Mouse (Mus musculus): ENCODE measurements around the gene Wfdc5.

The Wfdc5 gene

DNA sequence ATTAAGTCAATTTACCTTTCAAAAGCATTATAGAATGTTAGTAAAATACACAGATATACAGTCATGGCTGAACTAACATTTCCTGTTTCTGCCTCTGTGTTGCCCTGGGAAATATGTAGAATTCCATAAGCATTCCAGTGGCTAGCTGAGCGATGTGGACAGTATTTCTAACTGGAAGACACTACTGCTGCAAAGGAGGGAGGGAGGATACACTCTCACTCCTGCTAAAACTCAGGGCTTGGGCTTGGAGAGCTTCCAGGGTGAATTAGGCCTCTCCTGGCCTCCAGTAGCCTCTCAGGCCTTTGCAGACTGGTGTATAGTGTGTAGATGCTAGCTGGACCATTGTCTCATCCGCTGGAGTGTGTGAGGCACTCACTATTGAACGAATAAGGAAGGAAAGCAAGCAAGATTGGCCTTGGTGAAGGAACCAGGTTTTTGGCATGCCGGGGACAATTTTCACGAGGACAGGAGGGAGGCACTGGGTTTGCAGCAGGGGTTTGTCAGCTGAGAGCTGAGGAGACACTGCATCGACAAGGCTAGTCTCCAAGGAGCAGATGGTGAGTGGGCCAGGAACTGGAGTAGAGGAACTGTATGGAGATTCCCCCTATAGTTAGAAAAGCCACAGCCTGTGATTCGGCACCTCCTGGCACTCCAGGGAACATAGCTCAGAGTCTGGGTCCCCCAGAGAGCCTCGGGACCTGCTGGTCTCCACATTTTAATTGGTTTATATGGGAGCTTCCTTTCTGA lies 7.7 kb downstream of the Wfdc5 start:
- DNase-seq, result no peak

DNA sequence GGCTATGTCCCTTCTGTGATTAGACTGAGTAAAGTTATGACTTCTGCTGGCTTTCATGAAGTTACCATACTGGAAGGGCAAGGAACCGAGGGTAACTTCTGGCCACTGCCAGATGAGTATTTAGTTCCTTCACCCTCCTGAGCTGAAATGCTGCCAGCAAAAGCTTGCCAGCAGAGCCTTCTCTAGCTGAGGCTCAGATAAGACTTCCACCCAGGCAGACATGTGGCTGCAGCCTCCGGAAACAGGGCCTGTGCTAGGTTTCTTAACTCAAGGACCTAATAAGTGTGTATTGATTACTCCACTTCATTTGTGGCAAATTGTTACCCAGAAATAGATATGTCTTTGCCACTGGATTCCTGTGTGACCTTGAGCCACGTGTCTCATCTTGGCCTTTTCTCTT lies 9.1 kb downstream of the Wfdc5 start:
- no peak for DNase-seq

DNA sequence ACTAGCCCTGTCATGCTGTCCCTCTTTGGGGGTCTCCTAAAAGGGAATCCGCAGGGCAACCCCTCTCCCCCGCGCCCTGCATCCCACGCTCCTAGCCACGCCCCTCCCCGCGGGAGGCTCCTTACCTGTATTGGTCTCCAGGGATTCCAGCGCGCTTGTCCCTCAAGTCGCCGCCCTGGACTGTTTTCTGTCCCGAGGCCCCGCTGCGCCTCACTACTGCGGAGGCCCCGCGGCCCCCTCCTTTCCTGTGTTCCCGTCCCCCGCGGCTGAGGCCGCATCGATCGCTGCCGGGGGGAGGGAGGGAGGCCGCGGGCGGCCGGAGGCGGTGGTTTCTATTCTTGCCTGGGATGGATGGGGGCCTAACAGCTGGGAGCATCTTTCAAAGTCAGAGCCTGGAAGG lies 11.6 kb downstream of the Wfdc5 start, which contains the start of gene Kcns1:
Kcns1 (minus strand) TSS at position 212 of the 400 bp plus-strand sequence.
- DNase-seq, result no peak

DNA sequence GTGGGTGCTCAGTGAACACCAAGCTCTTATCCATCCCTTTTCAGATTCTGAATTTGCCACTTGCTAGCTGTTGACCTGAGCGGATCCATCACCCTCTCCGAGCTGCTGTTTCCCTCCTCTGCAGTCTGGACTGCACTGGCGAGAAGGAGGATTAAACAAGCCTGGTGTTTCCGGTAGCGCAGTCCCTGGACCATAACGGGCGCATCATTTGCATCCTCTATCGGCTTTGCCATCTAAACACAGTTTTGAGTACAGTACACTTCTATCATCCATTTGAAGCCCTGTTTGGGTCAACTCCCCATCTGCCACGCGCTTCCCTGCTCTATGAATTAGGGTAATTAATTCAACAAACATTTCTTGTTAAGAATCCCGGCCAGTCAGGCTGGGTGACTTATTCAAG lies 12.2 kb downstream of the Wfdc5 start:
- DNase-seq, result no peak

DNA sequence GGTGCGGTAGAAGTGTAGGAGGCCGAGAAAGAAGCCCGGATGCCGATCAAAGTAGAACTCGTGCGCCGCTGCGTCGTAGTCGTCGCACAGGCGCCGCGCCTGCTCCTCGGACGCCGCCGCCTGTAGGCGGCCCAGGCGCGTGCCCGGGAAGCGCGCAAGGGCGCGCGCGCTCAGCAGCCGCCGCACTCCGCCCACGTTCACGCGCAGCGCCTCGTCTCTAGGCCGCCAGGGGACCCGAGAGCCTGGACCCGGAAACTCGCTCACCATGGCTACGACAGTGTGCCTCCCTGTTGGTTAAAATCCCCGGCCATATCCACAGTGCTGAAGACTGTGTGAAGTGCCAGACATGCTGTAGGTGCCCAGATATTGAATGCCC lies 14.0 kb downstream of the Wfdc5 start:
- DNase-seq, result no peak

DNA sequence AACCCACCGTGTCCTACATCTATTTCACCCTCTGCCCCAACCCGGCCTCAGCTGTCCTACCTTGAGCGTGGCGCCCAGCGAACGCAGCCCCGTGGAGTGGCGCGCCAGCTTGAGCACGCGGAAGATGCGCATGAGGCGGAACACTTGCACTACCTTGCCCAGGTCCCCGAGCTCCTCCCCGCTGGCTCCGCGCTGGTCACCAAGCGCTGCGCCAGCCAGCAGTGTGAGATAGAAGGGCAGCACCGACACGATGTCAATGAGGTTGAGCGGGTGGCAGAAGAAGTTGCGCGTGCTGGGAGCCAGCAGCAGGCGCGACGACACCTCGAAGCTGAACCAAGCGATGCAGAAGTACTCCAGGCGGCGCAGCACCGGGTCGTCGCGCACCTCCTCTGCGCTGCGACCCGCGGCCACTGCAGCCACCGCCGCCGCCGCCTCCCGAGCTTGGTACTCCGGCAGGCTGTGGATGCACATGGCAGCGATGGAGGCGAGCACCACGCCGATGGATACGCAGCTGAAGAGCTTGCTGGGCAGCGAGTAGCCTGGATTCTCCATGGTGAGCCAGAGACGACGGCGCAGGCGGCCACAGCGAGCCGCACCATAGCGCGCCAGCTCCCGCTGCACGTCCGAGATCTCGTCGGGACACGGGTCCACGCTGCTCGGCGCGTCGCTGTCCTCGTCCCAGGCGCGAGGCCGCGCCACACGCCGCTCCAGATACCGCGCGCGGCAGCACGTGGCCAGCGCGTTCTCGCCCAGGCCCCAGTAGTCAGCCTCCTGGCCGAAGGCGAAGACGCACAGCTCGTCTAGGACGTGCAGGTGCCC lies 14.6 kb downstream of the Wfdc5 start:
- DNase-seq, result no peak

DNA sequence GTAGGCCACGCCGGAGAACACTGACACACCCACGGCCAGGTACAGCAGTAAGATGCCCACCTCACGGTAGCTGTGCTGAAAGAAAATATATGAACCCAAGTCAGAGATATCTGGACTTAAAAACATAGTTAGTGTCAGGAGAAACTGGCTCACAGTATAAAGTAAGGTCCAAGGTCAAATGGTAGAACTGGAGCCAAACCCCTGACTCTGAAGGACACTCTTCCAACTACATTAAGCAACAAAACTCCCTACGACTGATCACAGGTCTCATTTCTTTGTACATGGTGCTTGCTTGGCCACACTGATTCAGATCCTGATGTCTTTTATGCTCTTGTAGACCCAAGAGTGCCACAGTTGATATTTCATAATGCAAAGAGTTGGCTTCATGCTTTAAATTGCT lies 17.6 kb downstream of the Wfdc5 start:
- no peak for DNase-seq

DNA sequence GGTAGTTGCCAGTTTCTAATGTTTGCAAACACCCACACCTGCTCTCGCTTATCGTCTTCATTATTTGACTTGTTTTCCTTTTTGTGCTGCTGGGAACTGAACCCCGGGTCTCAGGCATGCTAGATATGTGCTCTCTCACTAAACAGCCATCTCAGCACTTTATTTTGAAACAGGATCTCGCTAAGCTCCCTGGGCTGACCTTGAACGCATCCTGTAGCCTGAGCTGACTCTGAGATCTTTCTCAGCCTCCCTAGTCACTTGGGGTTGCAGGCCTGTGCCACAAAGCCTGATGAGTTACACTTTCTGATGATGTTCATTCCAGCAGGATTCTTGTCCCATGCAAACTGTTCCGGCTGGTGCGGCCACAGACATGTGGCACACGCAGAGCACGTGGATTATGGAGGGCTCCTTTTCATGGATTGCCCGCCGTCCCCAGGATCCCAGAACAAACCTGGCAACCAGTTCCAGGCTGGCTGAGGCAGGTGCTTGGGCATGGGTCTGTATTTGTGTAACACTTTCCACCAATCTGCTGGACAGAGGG lies 21.0 kb downstream of the Wfdc5 start:
- no peak for DNase-seq

DNA sequence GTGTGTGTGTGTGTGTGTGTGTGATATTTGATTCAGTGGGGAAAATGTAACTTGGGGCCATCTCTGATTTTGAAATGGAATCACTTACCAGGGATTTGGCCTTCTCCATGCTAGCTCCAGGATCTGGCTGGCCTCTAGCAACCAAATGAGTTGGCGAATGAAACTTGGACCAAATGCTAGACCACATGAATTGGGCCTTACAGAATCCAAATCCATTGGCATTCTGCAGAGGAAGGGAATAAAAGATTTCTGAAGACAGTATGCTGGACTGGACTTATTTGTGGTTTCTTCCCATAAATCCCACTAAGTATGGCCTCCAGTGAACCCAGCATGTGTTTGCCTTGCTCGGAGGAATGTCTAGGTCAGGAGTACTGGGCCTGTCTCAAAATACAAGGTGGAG lies 23.7 kb downstream of the Wfdc5 start:
- DNase-seq, result no peak

DNA sequence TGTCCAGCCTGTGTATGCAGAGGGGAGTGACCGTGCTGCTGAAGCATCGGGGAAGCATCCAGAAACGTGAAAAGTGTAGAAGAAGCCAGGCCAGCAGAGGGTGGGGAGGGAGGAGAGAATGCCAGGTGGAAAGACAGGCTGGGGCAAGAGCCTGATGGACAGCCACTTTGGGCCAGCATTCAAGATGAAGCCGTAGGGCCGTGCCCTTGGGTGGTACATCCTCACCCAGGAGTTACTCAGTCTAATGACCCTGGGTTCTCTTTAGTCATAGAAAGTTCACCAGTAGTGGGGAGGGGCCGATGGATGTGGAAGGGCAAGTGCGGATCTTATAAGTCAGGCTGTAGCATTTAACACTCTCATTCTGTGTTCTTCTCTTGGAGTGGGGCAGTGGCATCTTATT lies 26.4 kb downstream of the Wfdc5 start:
- peak; percentile 87 for DNase-seq

DNA sequence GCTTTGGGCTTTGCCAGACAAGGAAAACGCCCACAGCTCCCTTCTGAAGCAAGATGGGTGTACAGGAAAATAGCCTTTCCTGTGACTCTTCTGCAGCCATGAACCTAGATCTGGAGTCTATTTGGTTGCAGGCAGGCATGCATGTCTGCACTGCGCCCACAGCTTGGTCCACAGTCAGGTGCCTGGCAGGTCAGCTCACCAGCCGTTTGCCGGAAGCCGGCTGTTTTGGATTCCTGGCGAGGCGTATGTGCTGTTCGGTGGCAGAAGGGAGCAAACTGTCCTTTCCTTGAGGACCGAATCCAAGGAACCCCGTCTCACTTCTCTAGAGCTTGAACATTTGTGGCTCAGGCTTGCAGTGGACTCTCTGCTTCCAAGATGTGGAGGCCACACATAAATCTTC lies 28.5 kb downstream of the Wfdc5 start:
- DNase-seq, result no peak

DNA sequence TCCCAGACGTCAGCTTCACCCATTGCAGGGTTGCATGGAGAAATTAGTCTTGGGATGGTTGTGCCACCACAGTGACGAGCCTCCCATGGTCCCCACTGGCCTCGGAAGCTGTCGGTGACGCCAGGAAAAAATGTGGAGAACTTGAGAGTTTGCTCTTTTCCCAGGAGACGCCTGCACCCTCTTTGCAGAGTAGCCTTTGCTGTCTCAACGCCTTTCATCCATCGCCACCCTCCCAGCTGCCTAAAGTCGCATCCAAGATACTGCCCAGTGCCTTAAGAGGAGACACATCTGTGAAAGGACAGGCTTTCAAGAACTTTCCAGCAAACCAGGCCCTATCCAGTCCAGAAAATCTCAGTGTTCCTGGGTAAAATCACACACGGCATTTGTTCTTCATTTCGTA lies 30.2 kb downstream of the Wfdc5 start:
- DNase-seq, result no peak

DNA sequence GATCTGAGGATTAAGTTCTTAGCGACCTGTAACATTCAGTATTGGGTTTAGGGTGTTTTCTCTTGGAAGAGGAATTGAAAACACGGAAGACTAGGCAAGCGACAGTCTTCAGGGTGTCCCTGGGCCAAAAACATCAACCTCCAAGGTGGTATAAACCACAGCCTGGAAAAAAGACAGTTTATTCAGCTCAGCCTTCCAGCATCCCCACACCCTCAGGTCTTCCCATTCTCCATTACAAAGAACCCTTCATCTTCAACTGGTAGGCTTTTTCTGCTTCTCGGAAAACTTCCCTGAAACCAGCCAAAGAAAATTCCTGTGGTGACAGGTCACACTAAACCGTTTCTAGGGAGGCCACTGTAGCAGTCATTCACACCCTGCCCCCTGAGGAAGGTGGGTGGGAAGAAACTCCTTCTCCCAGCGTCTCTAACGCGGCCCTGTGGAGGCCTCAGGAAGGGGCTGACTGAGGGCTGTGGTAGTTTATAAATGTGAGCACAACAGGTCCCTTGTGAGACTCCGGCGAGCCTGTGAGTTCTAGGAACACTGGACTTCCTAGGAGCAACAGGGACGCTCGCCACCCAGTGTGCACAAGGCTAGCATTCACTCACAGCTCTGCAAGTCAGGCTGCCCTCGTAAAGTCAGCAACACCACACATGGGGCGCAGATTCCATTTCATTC lies 32.3 kb downstream of the Wfdc5 start:
- DNase-seq, result no peak

DNA sequence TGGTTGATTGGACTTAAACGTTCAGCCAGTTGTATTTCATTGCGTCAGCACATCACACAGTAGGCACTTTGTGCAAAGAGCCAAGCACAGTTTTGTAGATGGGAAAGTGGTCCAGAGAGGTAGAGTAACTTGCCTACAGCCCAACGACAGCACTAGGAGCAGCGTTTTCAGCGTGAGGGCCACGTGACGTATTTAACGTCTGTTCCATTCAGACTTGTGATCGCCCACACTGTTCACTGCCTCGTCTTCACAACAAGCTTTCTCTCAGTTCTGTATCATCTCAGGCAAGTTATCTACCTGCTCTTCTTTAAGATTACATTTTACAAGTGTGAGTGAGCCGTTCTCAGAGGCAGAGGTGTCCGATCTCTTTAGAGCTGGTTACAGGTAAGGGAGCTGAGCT lies 36.0 kb downstream of the Wfdc5 start:
- no peak for DNase-seq

DNA sequence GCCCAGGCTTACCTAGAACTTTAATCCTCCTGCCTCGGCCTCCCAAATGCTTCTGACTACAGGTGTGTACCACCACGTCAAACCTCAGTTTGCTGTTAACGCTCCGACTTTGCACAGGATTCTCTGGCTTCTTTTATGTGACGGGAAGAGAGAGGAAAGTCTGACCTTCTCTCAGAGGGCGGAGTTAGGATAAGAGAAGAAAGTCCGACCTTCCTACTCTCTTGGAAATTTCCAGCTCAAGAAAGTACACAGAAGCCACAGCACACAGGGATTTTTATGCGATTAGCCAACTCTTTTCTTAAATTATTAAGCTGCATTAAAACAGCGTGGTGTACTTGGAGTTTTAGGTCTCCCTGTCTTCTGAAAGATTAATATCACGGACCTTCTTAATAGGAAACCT lies 38.0 kb downstream of the Wfdc5 start:
- no peak for DNase-seq

DNA sequence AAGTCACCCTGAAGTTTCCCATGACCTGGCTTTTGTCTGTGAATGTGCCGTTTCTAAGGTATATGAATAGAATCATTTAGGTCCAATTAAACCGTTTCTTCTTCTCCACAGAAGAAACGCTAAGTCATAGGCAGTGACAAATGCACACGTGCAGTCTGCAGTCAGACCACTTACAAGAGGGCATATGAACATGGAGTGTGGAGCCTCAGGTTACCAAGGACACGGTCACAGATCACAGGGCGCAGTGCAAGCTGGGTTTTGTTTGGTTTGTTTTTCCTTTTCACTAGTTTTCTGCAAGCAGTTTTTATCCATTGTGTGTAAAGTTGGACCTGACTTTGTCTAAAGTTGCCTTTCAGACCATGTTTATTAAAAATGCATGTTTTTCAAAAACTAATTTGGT lies 38.5 kb downstream of the Wfdc5 start:
- DNase-seq, result no peak

DNA sequence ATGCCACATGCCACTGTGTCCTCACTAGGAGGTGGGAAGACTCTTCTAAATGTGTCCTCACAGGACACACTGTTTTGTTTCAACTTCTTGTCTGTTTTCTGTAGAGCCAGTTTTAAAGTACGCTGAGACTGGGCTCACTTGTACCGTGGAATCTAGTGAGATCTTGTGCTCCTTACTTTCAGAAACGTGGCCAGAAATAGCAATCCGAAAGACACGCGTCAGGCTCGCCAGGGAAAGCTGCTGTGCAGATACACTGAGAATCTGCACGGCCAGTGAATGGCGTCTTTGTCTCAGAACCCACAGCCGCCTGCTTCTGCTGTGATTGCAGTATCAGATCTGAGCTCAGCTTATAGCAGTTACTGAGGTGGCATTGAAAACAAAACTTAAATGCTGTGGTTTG lies 40.5 kb downstream of the Wfdc5 start:
- peak; percentile 91 for DNase-seq

DNA sequence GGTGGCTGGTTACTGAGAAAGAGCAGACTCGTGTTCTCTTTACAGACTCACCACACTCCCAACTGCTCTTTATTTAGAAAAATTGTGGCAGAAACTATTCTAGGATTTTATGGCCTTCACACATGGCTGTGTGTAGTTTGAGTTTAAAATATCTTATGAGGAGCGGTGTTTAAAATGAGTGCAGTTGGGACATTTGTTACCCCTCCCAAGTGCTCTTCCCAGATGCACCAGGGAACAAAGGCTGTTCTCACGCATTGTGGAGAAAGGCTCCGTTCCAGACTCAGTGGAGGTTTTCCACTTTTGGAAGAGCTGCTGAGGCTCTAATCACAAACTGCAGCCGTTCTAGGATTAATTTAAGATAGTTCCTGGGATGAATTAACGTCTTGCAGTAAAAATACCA lies 44.8 kb downstream of the Wfdc5 start:
- no peak for DNase-seq

DNA sequence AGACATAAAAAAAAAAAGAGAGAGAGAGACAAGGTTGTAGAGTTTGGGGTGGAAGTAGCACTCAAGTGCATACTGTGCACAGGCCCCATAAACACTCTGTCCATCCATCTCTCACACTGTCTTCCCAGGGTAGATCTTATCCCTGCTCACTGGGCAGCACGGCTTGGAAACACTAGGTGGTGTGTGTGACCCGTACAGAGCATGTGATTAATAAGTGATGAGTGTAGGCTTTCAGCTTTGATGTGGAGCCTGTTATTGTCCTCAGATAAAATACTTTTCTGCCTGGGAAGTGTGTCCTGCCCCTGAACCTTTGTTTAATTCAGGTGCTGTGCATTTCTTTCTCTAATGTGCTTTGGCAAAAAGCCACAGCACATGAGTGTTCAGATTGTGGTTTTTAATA lies 46.1 kb downstream of the Wfdc5 start:
- no peak for DNase-seq

DNA sequence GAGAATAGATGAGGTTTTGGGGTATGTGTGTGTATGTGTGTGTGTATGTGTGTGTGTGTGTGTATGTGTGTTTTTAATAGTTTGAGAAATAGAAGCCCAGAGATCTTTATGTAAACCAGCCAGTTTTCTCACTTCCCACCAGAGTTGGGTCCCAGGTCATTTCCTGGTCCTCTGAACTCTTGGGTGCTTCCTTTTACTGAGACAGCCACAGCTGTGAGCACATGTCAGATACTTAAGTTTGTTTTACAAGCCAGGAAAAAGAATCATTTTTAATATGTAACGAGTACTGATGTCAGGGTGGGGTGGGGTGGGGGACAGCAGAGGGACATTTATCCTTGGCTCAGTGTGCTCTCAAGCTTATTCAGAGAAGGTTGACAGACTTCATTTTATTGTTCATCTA lies 47.2 kb downstream of the Wfdc5 start:
- no peak for DNase-seq

DNA sequence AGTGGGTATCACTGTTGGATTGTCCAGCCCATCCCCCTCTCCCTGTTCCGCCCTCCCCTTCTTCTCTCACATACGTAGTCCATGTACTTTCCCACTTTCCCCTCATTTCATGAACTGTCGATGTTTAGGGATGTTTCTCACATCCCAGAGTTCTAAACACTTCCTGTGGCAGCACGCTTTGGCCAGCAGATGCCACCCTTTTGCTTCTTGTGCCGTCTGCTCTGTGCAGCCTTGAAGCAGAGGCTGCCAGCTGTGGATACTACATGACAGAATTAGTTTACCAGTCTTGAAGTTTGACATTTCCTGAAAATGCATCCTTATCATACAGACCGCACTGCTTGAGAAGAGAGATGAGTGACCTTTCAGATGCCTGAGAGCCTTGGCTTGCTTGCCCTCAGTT lies 48.0 kb downstream of the Wfdc5 start:
- no peak for DNase-seq

DNA sequence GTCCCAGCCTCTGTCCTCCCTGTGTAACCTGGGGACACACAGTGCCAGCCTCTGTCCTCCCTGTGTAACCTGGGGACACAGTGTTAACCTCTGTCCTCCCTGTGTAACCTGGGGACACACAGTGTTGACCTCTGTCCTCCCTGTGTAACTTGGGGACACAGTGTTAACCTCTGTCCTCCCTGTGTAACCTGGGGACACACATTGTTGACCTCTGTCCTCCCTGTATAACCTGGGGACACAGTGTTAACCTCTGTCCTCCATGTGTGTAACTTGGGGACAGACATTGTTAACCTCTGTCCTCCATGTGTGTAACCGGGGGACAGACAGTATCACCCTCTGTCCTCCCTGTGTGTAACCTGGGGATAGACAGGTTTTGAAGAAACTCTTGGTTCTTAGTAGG lies 51.0 kb downstream of the Wfdc5 start:
- no peak for DNase-seq

DNA sequence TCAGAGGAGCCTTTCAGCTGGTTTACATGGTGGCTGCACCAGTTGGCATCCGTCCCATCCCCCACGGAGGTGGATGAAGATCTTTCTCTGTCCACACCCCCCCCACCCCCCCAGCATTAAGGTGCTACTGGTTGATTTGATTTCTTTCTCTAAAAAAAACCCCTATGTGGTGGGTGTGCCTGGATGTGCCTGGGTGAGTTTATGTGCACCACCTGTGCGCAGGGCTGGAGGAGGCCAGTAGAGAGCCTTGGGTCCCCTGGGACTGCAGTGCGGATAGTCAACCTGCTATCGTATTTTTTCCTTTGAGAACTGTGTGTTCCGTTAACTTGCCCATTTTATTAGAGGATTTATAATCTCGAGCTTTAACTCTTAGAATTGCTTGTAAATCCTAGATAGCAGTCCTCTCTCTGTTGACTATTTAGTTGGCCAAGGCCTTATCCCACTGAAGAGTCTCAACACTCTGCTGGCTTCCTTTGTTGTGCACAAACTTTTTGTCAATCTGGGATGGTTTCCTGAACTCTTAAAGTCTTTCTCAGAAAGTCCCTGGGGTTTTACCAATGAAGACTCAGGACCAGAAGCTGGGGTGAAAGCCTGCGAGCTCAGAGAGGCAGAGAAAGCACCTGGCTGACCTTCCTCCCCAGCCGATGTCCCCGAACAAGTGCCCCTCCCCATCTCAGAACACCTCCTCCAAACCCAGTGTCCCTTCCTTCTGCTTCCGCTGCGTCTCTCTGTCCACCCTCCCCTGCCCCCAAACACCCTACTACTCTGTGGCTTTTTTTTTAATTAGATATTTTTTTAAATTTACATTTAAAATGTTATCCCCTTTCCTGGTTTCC lies 53.7 kb downstream of the Wfdc5 start:
- DNase-seq, result no peak

Measured in heart, adult 11 months (tissue).